Comparison of ENCODE assay signal across 8 mouse cellular contexts in genomic region chr11:105927065-105928030, GRCm38 (mm10). TPM values are rescaled to one million over a fixed set of nuclear protein-coding genes. Genes with fewer than 3 reads are reported as not detected.
DNase-seq lines count a peak whose midpoint lies in the region; ATAC-seq and TF ChIP-seq lines count a peak whose summit lies in the region.

No protein-coding gene starts in this region.

- no peaks in the 10 kb centered on the region for H3K27me3 ChIP-seq in limb, embryonic 14.5 days (ENCODE audit: control insufficient read depth, insufficient read depth, low read length)
- no peaks in the 10 kb centered on the region for H3K27me3 ChIP-seq in myocyte (ENCODE audit: control insufficient read depth, insufficient read depth, insufficient read length)
- H3K27me3 ChIP-seq in splenic B cell, adult 2 months (ENCODE audit: control insufficient read depth, insufficient read depth, low read length, poor library complexity, severe bottlenecking), result no peaks in the 10 kb centered on the region

- H3K79me2 ChIP-seq in myocyte (ENCODE audit: control insufficient read depth, insufficient read depth), result no peaks in the 10 kb centered on the region

- no peak overlapping the region for H3K4me3 ChIP-seq in limb, embryonic 14.5 days (replicated peaks; ENCODE audit: low read length)
- no peak overlapping the region for H3K4me3 ChIP-seq in myocyte

- 54% methylated on average over 14 of the region's 14 CpGs for WGBS in limb, embryonic 14.5 days

- no peak overlapping the region for H3K9ac ChIP-seq in limb, embryonic 14.5 days (ENCODE audit: low read depth, low read length, severe bottlenecking)

- ATAC-seq in limb, embryonic 14.5 days (ENCODE audit: low FRiP score, low read depth), result peak; percentile 79; the same call in 1 of the 2 replicates

- TF ChIP-seq POLR2A in limb, embryonic 14.5 days (IDR thresholded peaks at IDR 0.05; ENCODE audit: borderline replicate concordance, extremely low read depth, insufficient read depth, insufficient read length), result no peak
- TF ChIP-seq POLR2A in myocyte (IDR thresholded peaks at IDR 0.05; ENCODE audit: insufficient read length, low read depth), result no peak

- intact Hi-C loops in gastrocnemius, postnatal 14 days (cut with DNase I; ENCODE audit: low total_unique reads), result loop anchor here (2.0 kb wide), 2 partner anchors 43 to 99 kb away; no protein-coding TSS in a partner anchor

- peaks cover 17% of the 10 kb centered on the region for H3K36me3 ChIP-seq in limb, embryonic 14.5 days (ENCODE audit: control insufficient read depth, insufficient read depth, low read length)
- peaks cover 7% of the 10 kb centered on the region for H3K36me3 ChIP-seq in myocyte (ENCODE audit: control insufficient read depth, insufficient read depth)
- no peaks in the 10 kb centered on the region for H3K36me3 ChIP-seq in splenic B cell, adult 2 months (ENCODE audit: control insufficient read depth, insufficient read depth, low read length, poor library complexity, severe bottlenecking)

- H3K9me3 ChIP-seq in limb, embryonic 14.5 days (ENCODE audit: control insufficient read depth, low read length), result no peaks in the 10 kb centered on the region

- no peaks in the 10 kb centered on the region for H3K4me1 ChIP-seq in limb, embryonic 14.5 days (ENCODE audit: control insufficient read depth, insufficient read depth, low read length)

- no peak overlapping the region for H3K4me2 ChIP-seq in limb, embryonic 14.5 days (replicated peaks; ENCODE audit: low read depth, low read length, severe bottlenecking)
- no peak overlapping the region for H3K4me2 ChIP-seq in myocyte (ENCODE audit: low read depth)

- no peak overlapping the region for H3K27ac ChIP-seq in limb, embryonic 14.5 days (replicated peaks; ENCODE audit: low read depth, low read length)

- DNase-seq in urinary bladder, adult 18-20 months (ENCODE audit: low spot score in 2 of 2), result peak; percentile 46 to 47
- no peak for DNase-seq in urinary bladder, postnatal 10 days (ENCODE audit: low spot score)
- DNase-seq in cerebellum, postnatal 4 days (ENCODE audit: low spot score in 2 of 2), result peak; percentile 38 to 77
- DNase-seq in gastrocnemius, postnatal 14 days, result peak; percentile 67
- peak; percentile 47 to 77 for DNase-seq in kidney, adult 8-10 months
- peak; percentile 83 for DNase-seq in limb, embryonic 14.5 days (ENCODE audit: low spot score)
- DNase-seq in splenic B cell, adult 2 months (ENCODE audit: low read depth, low spot score), result peak; percentile 84

- no peak overlapping the region for H3ac ChIP-seq in myocyte (ENCODE audit: control insufficient read depth, insufficient read length)

TF ChIP-seq in myocyte, 11 proteins besides CTCF, POLR2A, EP300 and RAD21:
- TF ChIP-seq USF1 (IDR thresholded peaks at IDR 0.05; ENCODE audit: low read depth) (no peak), MYOD1 (IDR thresholded peaks at IDR 0.05; ENCODE audit: control insufficient read depth in 1 of 3, insufficient read length in 2 of 3, low read depth in 2 of 3) (no peak), E2F4 (IDR thresholded peaks at IDR 0.05; ENCODE audit: insufficient read depth) (no peak), SRF (IDR thresholded peaks at IDR 0.05; ENCODE audit: control insufficient read depth, insufficient read length, low read depth) (no peak), TCF12 (IDR thresholded peaks at IDR 0.05; ENCODE audit: insufficient read depth, poor library complexity, severe bottlenecking) (no peak), POLR2AphosphoS2 (IDR thresholded peaks at IDR 0.05; ENCODE audit: insufficient read length, low read depth) (peak; percentile 26), MYOG (IDR thresholded peaks at IDR 0.05; ENCODE audit: control insufficient read depth in 1 of 3, insufficient read depth in 1 of 3, insufficient read length in 2 of 3, low read depth in 2 of 3) (no peak), TCF3 (IDR thresholded peaks at IDR 0.05; ENCODE audit: insufficient read length, low read depth) (no peak)
TF ChIP-seq in myocyte: peak in this region for 1.

RNA-seq across cellular contexts. Expression of gene Cyb561, which starts 25.8 kb away (rescaled TPM):
- 1 to 10 TPM; 6.4 to 8.2 TPM for total RNA-seq in gastrocnemius, postnatal 14 days (2021)
- polyA plus RNA-seq in limb, embryonic 14.5 days (2012; rRNA removed), result 7.6 and 9.1 TPM in 2 replicates
- 15.8 and 17.7 TPM in 2 replicates for polyA plus RNA-seq in limb, embryonic 14.5 days (2014; fragmentation: Nextera tagmentation; extraction: Ambion mirVana)
- polyA plus RNA-seq in myocyte (2012; fragmentation: generic; extraction: Trizol), result 1.5 TPM

RNA-seq across cellular contexts. Expression of gene Ace, which starts 40.4 kb away (rescaled TPM):
- total RNA-seq in gastrocnemius, postnatal 14 days (2021), result 10 to 100 TPM; 46.2 to 48.3 TPM
- 1.4 and 1.5 TPM in 2 replicates for polyA plus RNA-seq in limb, embryonic 14.5 days (2012; rRNA removed)
- polyA plus RNA-seq in limb, embryonic 14.5 days (2014; fragmentation: Nextera tagmentation; extraction: Ambion mirVana), result 1.1 and 1.2 TPM in 2 replicates
- polyA plus RNA-seq in myocyte (2012; fragmentation: generic; extraction: Trizol), result 1.3 TPM
